Mouse (Mus musculus) embryonic facial prominence, embryonic 11.5 days (tissue): ENCODE results near the gene Mbnl2. TPM values are rescaled to one million over a fixed set of nuclear protein-coding genes. Genes with fewer than 3 reads are reported as not detected.
A peak's percentile ranks its signal among the peaks of the same experiment; 100 is the strongest.

Experiments used
- ATAC-seq: fragments of 200-750 bp; cut with Nextera tagmentation; replicated peaks from 2 replicates; pipeline ENCODE4 v1.8.0; 2017; ENCODE audit warnings: low read depth; ENCODE audit not compliant: insufficient number of reproducible peaks, low FRiP score, low TSS enrichment
- DNase-seq: peaks from one replicate; pipeline ENCODE4 v3.0.0-alpha.2; 2015; ENCODE audit warnings: low spot score
- H3K27ac ChIP-seq: fragments of 300-500 bp; sonication (generic); replicated peaks from 2 replicates; pipeline ENCODE4 v1.5.1; 2014; ENCODE audit warnings: mild to moderate bottlenecking, low read depth, low read length, control low read depth
- H3K27me3 ChIP-seq: fragments of 300-500 bp; sonication (generic); 2 replicates; pipeline ENCODE4 v1.6.1; 2014; ENCODE audit warnings: mild to moderate bottlenecking, low read length, moderate library complexity, mixed read lengths; ENCODE audit not compliant: control insufficient read depth, insufficient read depth
- H3K36me3 ChIP-seq: fragments of 300-500 bp; sonication (generic); replicated peaks from 2 replicates; pipeline ENCODE4 v1.6.1; 2014; ENCODE audit warnings: low read depth, mild to moderate bottlenecking, low read length, moderate library complexity, mixed read lengths; ENCODE audit not compliant: control insufficient read depth, insufficient read depth
- H3K4me1 ChIP-seq: fragments of 300-500 bp; sonication (generic); 2 replicates; pipeline ENCODE4 v1.6.1; 2014; ENCODE audit warnings: low read length, mixed read lengths; ENCODE audit not compliant: control insufficient read depth, insufficient read depth
- H3K4me2 ChIP-seq: fragments of 300-500 bp; sonication (generic); 2 replicates; pipeline ENCODE4 v1.6.1; 2014; ENCODE audit warnings: low read depth, mild to moderate bottlenecking, control low read depth, low read length, moderate library complexity
- H3K4me3 ChIP-seq: fragments of 300-500 bp; sonication (generic); 2 replicates; pipeline ENCODE4 v1.5.1; 2014; ENCODE audit warnings: low read depth, low read length, control low read depth
- H3K9ac ChIP-seq: fragments of 300-500 bp; sonication (generic); replicated peaks from 2 replicates; pipeline ENCODE4 v1.6.1; 2014; ENCODE audit warnings: mild to moderate bottlenecking, control low read depth, low read length
- H3K9me3 ChIP-seq: fragments of 300-500 bp; sonication (generic); replicated peaks from 2 replicates; pipeline ENCODE4 v1.6.1; 2016; ENCODE audit warnings: mild to moderate bottlenecking, low read length, inconsistent platforms, mixed read lengths; ENCODE audit not compliant: control insufficient read depth
- WGBS: fragments of 180-500 bp; shearing (Covaris S2); extraction: QIAGEN DNeasy Blood & Tissue Kit; methylation state at CpG from one replicate; pipeline ENCODE4 v1.1.7; 2014; 5-methylcytosine and 5-hydroxymethylcytosine counted together
- polyA plus RNA-seq: library from polyadenylated mRNA; unstranded; fragments of >200 nt; fragmentation: Nextera tagmentation; extraction: Ambion mirVana; gene quantifications from 2 replicates; pipeline ENCODE4 v1.2.1, GENCODE M21; 2014

Mbnl2 gene
- polyA plus RNA-seq, 1 experiment from 2014 or later, result 76.0 TPM

GRCm38 (mm10) chr14:120370044-120370443, 94.6 kb downstream of the Mbnl2 start:
- Histone ChIP-seq H3K9ac (no peak overlapping the region), H3K27ac (no peak overlapping the region), H3K36me3 (no peaks in the 10 kb centered on the region), H3K9me3 (no peaks in the 10 kb centered on the region), H3K4me2 (no peak overlapping the region), H3K4me1 (peaks cover 2% of the 10 kb centered on the region; the same call in 1 of the 2 replicates), H3K4me3 (no peak overlapping the region), H3K27me3 (no peaks in the 10 kb centered on the region)
- ATAC-seq (no peak), DNase-seq (no peak)
- 82% methylated on average over 14 of the region's 14 CpGs for WGBS

GRCm38 (mm10) chr14:120370631-120371030, 95.2 kb downstream of the Mbnl2 start:
- H3K4me2 ChIP-seq, result no peak overlapping the region
- no peak overlapping the region for H3K9ac ChIP-seq
- ATAC-seq, result no peak
- no peak overlapping the region for H3K4me3 ChIP-seq
- H3K27me3 ChIP-seq, result no peaks in the 10 kb centered on the region
- H3K4me1 ChIP-seq, result peaks cover 2% of the 10 kb centered on the region; the same call in 1 of the 2 replicates
- no peaks in the 10 kb centered on the region for H3K36me3 ChIP-seq
- no peaks in the 10 kb centered on the region for H3K9me3 ChIP-seq
- no peak overlapping the region for H3K27ac ChIP-seq
- no peak for DNase-seq
- WGBS, result 85% methylated on average over 11 of the region's 11 CpGs

- no peaks in the 10 kb centered on the region for H3K9me3 ChIP-seq
- H3K4me2 ChIP-seq, result no peak overlapping the region
- H3K4me1 ChIP-seq, result peaks cover 2% of the 10 kb centered on the region; the same call in 1 of the 2 replicates
- H3K27me3 ChIP-seq, result no peaks in the 10 kb centered on the region
- no peak overlapping the region for H3K9ac ChIP-seq
- H3K27ac ChIP-seq, result no peak overlapping the region
- 77% methylated on average over 5 of the region's 5 CpGs for WGBS
- DNase-seq (no peak), ATAC-seq (no peak)
- H3K36me3 ChIP-seq, result no peaks in the 10 kb centered on the region
- no peak overlapping the region for H3K4me3 ChIP-seq
Observed at GRCm38 (mm10) chr14:120371174-120371573, 95.7 kb downstream of the Mbnl2 start.

- WGBS, result 60% methylated on average over 11 of the region's 11 CpGs
- Histone ChIP-seq H3K9ac (no peak overlapping the region), H3K9me3 (no peaks in the 10 kb centered on the region), H3K36me3 (no peaks in the 10 kb centered on the region), H3K4me3 (no peak overlapping the region), H3K4me2 (no peak overlapping the region), H3K27me3 (no peaks in the 10 kb centered on the region), H3K4me1 (peaks cover 2% of the 10 kb centered on the region; the same call in 1 of the 2 replicates), H3K27ac (peak overlapping the region; percentile 41)
- DNase-seq, result no peak
- no peak for ATAC-seq
Observed at GRCm38 (mm10) chr14:120373026-120374024, 97.9 kb downstream of the Mbnl2 start.

- Histone ChIP-seq H3K27ac (no peak overlapping the region), H3K9ac (no peak overlapping the region), H3K36me3 (no peaks in the 10 kb centered on the region), H3K4me1 (no peaks in the 10 kb centered on the region), H3K27me3 (no peaks in the 10 kb centered on the region), H3K9me3 (no peaks in the 10 kb centered on the region), H3K4me3 (no peak overlapping the region), H3K4me2 (no peak overlapping the region)
- no peak for ATAC-seq
- DNase-seq, result no peak
- 94% methylated on average over 14 of the region's 14 CpGs for WGBS
Observed at GRCm38 (mm10) chr14:120374786-120375185, 99.3 kb downstream of the Mbnl2 start.

- Histone ChIP-seq H3K4me2 (no peak overlapping the region), H3K4me1 (no peaks in the 10 kb centered on the region), H3K9ac (no peak overlapping the region), H3K9me3 (no peaks in the 10 kb centered on the region), H3K36me3 (no peaks in the 10 kb centered on the region), H3K27ac (no peak overlapping the region), H3K27me3 (no peaks in the 10 kb centered on the region), H3K4me3 (no peak overlapping the region)
- ATAC-seq (no peak), DNase-seq (no peak)
- WGBS, result 85% methylated on average over 4 of the region's 4 CpGs
Observed at GRCm38 (mm10) chr14:120377192-120377591, 101.7 kb downstream of the Mbnl2 start.

- Histone ChIP-seq H3K4me2 (no peak overlapping the region), H3K4me3 (no peak overlapping the region), H3K27ac (no peak overlapping the region), H3K36me3 (no peaks in the 10 kb centered on the region), H3K4me1 (no peaks in the 10 kb centered on the region), H3K9ac (no peak overlapping the region), H3K27me3 (no peaks in the 10 kb centered on the region), H3K9me3 (no peaks in the 10 kb centered on the region)
- ATAC-seq, result no peak
- DNase-seq, result peak; percentile 53
- 49% methylated on average over 8 of the region's 8 CpGs for WGBS
Observed at GRCm38 (mm10) chr14:120378002-120378401, 102.5 kb downstream of the Mbnl2 start.

- no peaks in the 10 kb centered on the region for H3K27me3 ChIP-seq
- no peak overlapping the region for H3K4me2 ChIP-seq
- H3K27ac ChIP-seq, result no peak overlapping the region
- H3K9ac ChIP-seq, result no peak overlapping the region
- DNase-seq (no peak), ATAC-seq (no peak)
- H3K36me3 ChIP-seq, result no peaks in the 10 kb centered on the region
- no peak overlapping the region for H3K4me3 ChIP-seq
- no peaks in the 10 kb centered on the region for H3K4me1 ChIP-seq
- H3K9me3 ChIP-seq, result no peaks in the 10 kb centered on the region
- 76% methylated on average over 4 of the region's 4 CpGs for WGBS
Observed at GRCm38 (mm10) chr14:120379716-120380115, 104.2 kb downstream of the Mbnl2 start.
